Mouse (Mus musculus) CH12F3 (cell line): ENCODE data around the gene Prss16.

Experiments used
- in situ Hi-C: fragments of 300-500 bp; cut with MboI; formaldehyde crosslinking; loops from 2 replicates; pipeline ENCODE4 v1.14.3; 2020; ENCODE audit warnings: low sequenced_read_pairs

Prss16 gene

GRCm38 (mm10) chr13:22015479-22016450, 6.2 kb upstream of the Prss16 start:
- in situ Hi-C loops: loop anchor here (25.0 kb wide), 2 partner anchors 153 to 1422 kb away; no protein-coding TSS in a partner anchor

- in situ Hi-C loops: loop anchor here (25.0 kb wide), 2 partner anchors 152 to 1423 kb away; no protein-coding TSS in a partner anchor
Measured at GRCm38 (mm10) chr13:22014411-22014845, 4.9 kb upstream of the Prss16 start.

- in situ Hi-C loops: loop anchor here (25.0 kb wide), 2 partner anchors 151 to 1424 kb away; no protein-coding TSS in a partner anchor
Measured at GRCm38 (mm10) chr13:22013716-22014115, 4.2 kb upstream of the Prss16 start.

GRCm38 (mm10) chr13:22008707-22009106, 835 bp downstream of the Prss16 start:
- in situ Hi-C loops: loop anchor here (25.0 kb wide), 2 partner anchors 146 to 1429 kb away; no protein-coding TSS in a partner anchor

GRCm38 (mm10) chr13:22007872-22008271, 1.7 kb downstream of the Prss16 start:
- in situ Hi-C loops: loop anchor here (25.0 kb wide), 2 partner anchors 146 to 1429 kb away; no protein-coding TSS in a partner anchor

- in situ Hi-C loops: loop anchor here (25.0 kb wide), 2 partner anchors 145 to 1430 kb away; no protein-coding TSS in a partner anchor
Measured at GRCm38 (mm10) chr13:22007121-22007510, 2.4 kb downstream of the Prss16 start.

- in situ Hi-C loops: loop anchor here (25.0 kb wide), 2 partner anchors 144 to 1431 kb away; no protein-coding TSS in a partner anchor
Measured at GRCm38 (mm10) chr13:22006334-22007120, 3.0 kb downstream of the Prss16 start.

- in situ Hi-C loops: loop anchor here (25.0 kb wide), 2 partner anchors 143 to 1432 kb away; no protein-coding TSS in a partner anchor
Measured at GRCm38 (mm10) chr13:22005605-22006333, 3.8 kb downstream of the Prss16 start.

GRCm38 (mm10) chr13:22001823-22002222, 7.7 kb downstream of the Prss16 start:
- in situ Hi-C loops: loop anchor here (25.0 kb wide), 2 partner anchors 140 to 1435 kb away; no protein-coding TSS in a partner anchor

- in situ Hi-C loops: loop anchor here (25.0 kb wide), 2 partner anchors 139 to 1436 kb away; no protein-coding TSS in a partner anchor
Measured at GRCm38 (mm10) chr13:22001346-22001745, 8.2 kb downstream of the Prss16 start.

GRCm38 (mm10) chr13:21999147-21999546, 10.4 kb downstream of the Prss16 start:
- in situ Hi-C loops: no loop called here

GRCm38 (mm10) chr13:21998412-21998811, 11.1 kb downstream of the Prss16 start:
- in situ Hi-C loops: no loop called here

- in situ Hi-C loops: no loop called here
Measured at GRCm38 (mm10) chr13:21997821-21998220, 11.7 kb downstream of the Prss16 start.

GRCm38 (mm10) chr13:21997201-21997820, 12.2 kb downstream of the Prss16 start:
- in situ Hi-C loops: no loop called here

GRCm38 (mm10) chr13:21996840-21997185, 12.7 kb downstream of the Prss16 start:
- in situ Hi-C loops: no loop called here

- in situ Hi-C loops: no loop called here
Measured at GRCm38 (mm10) chr13:21996101-21996839, 13.3 kb downstream of the Prss16 start.

- in situ Hi-C loops: no loop called here
Measured at GRCm38 (mm10) chr13:21995331-21995914, 14.1 kb downstream of the Prss16 start.

GRCm38 (mm10) chr13:21994896-21995295, 14.6 kb downstream of the Prss16 start:
- in situ Hi-C loops: no loop called here
